Mouse (Mus musculus): ENCODE data around the gene 5730455P16Rik.
A peak's percentile ranks its signal among the peaks of the same experiment; 100 is the strongest.
"Not testable (repeated sequence)": the region's sequence is repeated elsewhere in the genome, so short reads cannot be mapped to it uniquely, and the experiment has no call there.

Gene 5730455P16Rik

GRCm38 (mm10) chr11:80377712-80378451 lies at the start of gene 5730455P16Rik:
Gene 5730455P16Rik (minus strand): TSS chr11:80378034.
- peak; percentile 73 to 80 for DNase-seq (ENCODE audit: low spot score in 2 of 2)

GRCm38 (mm10) chr11:80426029-80426813 lies 48.4 kb upstream of the 5730455P16Rik start:
- not testable (repeated sequence) for DNase-seq (ENCODE audit: low spot score in 2 of 2)

GRCm38 (mm10) chr11:80425247-80425778 lies 47.5 kb upstream of the 5730455P16Rik start:
- DNase-seq (ENCODE audit: low spot score in 2 of 2): no peak

GRCm38 (mm10) chr11:80424691-80425090 lies 46.9 kb upstream of the 5730455P16Rik start:
- no peak for DNase-seq (ENCODE audit: low spot score in 2 of 2)

- no peak for DNase-seq (ENCODE audit: low spot score in 2 of 2)
Observed at GRCm38 (mm10) chr11:80421421-80422047, 43.7 kb upstream of the 5730455P16Rik start.

GRCm38 (mm10) chr11:80420202-80420984 lies 42.6 kb upstream of the 5730455P16Rik start:
- DNase-seq (ENCODE audit: low spot score in 2 of 2): no peak

- DNase-seq (ENCODE audit: low spot score in 2 of 2): no peak
Observed at GRCm38 (mm10) chr11:80419743-80420142, 41.9 kb upstream of the 5730455P16Rik start.

GRCm38 (mm10) chr11:80417085-80417484 lies 39.3 kb upstream of the 5730455P16Rik start:
- DNase-seq (ENCODE audit: low spot score in 2 of 2): no peak

- no peak for DNase-seq (ENCODE audit: low spot score in 2 of 2)
Observed at GRCm38 (mm10) chr11:80410377-80410776, 32.5 kb upstream of the 5730455P16Rik start.

- not testable (repeated sequence) for DNase-seq (ENCODE audit: low spot score in 2 of 2)
Observed at GRCm38 (mm10) chr11:80407878-80408277, 30.0 kb upstream of the 5730455P16Rik start.

- DNase-seq (ENCODE audit: low spot score in 2 of 2): no peak
Observed at GRCm38 (mm10) chr11:80396617-80397016, 18.8 kb upstream of the 5730455P16Rik start.

- DNase-seq (ENCODE audit: low spot score in 2 of 2): no peak
Observed at GRCm38 (mm10) chr11:80395930-80396329, 18.1 kb upstream of the 5730455P16Rik start.

GRCm38 (mm10) chr11:80391407-80392120 lies 13.7 kb upstream of the 5730455P16Rik start:
- DNase-seq (ENCODE audit: low spot score in 2 of 2): no peak

- DNase-seq (ENCODE audit: low spot score in 2 of 2): no peak
Observed at GRCm38 (mm10) chr11:80389885-80390284, 12.1 kb upstream of the 5730455P16Rik start.

GRCm38 (mm10) chr11:80386790-80387189 lies 9.0 kb upstream of the 5730455P16Rik start:
- DNase-seq (ENCODE audit: low spot score in 2 of 2): no peak

- DNase-seq (ENCODE audit: low spot score in 2 of 2): no peak
Observed at GRCm38 (mm10) chr11:80385055-80385454, 7.2 kb upstream of the 5730455P16Rik start.

GRCm38 (mm10) chr11:80384461-80384860 lies 6.6 kb upstream of the 5730455P16Rik start:
- no peak for DNase-seq (ENCODE audit: low spot score in 2 of 2)

- no peak for DNase-seq (ENCODE audit: low spot score in 2 of 2)
Observed at GRCm38 (mm10) chr11:80383626-80384046, 5.8 kb upstream of the 5730455P16Rik start.

GRCm38 (mm10) chr11:80383019-80383625 lies 5.3 kb upstream of the 5730455P16Rik start, which contains the start of gene Zfp207:
Gene Zfp207 (plus strand): TSS chr11:80383279.
- peak; percentile 94 to 97 for DNase-seq (ENCODE audit: low spot score in 2 of 2)

GRCm38 (mm10) chr11:80382626-80383018 lies 4.8 kb upstream of the 5730455P16Rik start:
- peak in 1 of 2 experiments; percentile 12 for DNase-seq (ENCODE audit: low spot score in 2 of 2)

Data from frontal cortex, postnatal 14 days (tissue).